Mouse (Mus musculus) brain, embryonic 14.5 days (tissue): ENCODE measurements at regions not wholly inside any gene's neighbourhood (a gene's known extent, or its start where the extent isn't known, plus 50 kb on each side); places are given as distances from the start of the nearest gene placed in this dataset.

Experiments used
- CTCF ChIP-seq: fragments of 200-500 bp; IDR thresholded peaks from 2 replicates; pipeline ENCODE4 v1.5.1; 2012; ENCODE audit warnings: inconsistent platforms, mild to moderate bottlenecking, moderate library complexity, borderline replicate concordance; ENCODE audit not compliant: insufficient read depth, insufficient read length; ENCODE audit errors: extremely low read depth
- POLR2A ChIP-seq: fragments of 200-500 bp; IDR thresholded peaks from 2 replicates; pipeline ENCODE4 v1.6.1; 2012; ENCODE audit warnings: mild to moderate bottlenecking, inconsistent platforms, borderline replicate concordance; ENCODE audit not compliant: poor library complexity, insufficient read depth, insufficient read length, severe bottlenecking; ENCODE audit errors: extremely low read depth

GRCm38 (mm10) chr16:66092766-66093165 is 277.7 kb downstream of the Vgll3 start:
- TF ChIP-seq POLR2A: no peak
- no peak for TF ChIP-seq CTCF
